Mouse (Mus musculus): ENCODE data around the gene Slc16a13. TPM values are rescaled to one million over a fixed set of nuclear protein-coding genes. Genes with fewer than 3 reads are reported as not detected.
A peak's percentile ranks its signal among the peaks of the same experiment; 100 is the strongest.
"Not testable (repeated sequence)": the region's sequence is repeated elsewhere in the genome, so short reads cannot be mapped to it uniquely, and the experiment has no call there.

The Slc16a13 gene
- total RNA-seq, 2 experiments from 2014 or later = 2.7 to 3.0 TPM

DNA sequence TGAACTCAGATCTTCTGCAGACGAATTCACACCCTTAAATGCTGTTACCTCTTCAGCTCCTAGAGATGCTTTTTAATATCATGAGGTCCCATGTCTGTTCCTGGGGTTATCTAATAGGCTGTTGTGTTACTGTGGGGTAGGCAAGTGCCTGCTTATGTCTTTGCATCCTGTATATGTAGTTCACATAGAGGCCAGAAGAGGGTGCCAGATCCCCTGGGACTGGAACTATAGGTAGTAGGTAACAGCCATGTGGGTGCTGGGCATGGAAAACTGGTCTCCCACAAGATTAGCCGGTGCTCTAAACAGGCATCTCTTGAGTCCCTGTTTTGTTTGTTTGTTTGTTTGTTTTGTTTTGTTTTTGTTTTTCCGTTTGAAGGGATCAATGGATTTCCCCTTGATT, 49.0 kb downstream of the Slc16a13 start:
- peak; percentile 37 to 55 for DNase-seq

DNA sequence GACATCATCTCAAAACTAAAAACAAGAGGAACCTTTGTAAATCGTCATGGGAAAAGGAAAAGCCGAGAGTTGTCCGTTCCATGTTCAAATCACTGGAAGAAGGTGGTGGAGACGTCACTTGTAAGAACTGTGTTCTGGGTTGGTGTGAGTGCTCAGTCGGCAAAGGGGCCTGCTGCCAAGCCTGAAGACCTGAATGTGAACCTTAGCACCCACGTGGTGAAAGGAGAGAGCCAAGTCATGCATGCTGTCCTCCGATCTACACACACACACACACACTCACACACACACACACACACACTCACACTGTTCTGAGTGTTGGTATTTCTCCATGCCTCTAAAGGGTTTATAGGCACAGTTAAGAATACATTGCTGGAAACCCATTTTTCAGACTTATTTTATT, 49.7 kb downstream of the Slc16a13 start:
- no peak for DNase-seq

DNA sequence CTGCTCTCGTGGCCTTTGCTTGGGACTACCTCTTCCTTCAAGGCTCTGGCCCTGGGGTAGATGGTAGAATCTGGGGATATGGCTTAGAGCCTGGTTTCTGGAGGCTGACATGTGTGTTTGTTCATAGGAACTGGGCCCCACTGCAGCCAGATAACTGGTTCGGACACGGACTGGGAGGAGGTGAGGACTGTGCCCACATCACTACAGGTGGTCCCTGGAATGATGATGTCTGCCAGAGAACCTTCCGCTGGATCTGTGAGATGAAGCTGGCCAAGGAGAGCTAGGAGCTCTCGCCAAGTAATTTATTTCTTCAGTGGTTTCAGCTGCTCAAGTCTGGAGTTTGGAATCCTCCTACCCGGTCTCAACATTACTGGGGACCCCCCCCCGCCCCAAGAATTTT, 50.6 kb downstream of the Slc16a13 start:
- DNase-seq = no peak

- not testable (repeated sequence) for DNase-seq
Measured at GRCm38 (mm10) chr11:70169471-70169870, 51.4 kb downstream of the Slc16a13 start.

GRCm38 (mm10) chr11:70168136-70168535, 52.7 kb downstream of the Slc16a13 start:
- DNase-seq = no peak

Small RNAs within 50 kb of the gene (microRNA-seq; reads per million reads assigned to microRNA genes)
- gene Mir195a (8,558 reads per million, percentile 93 among the genes with 10 or more reads in this experiment), gene Mir497 (not detected), gene Mir497b (not detected)

Other genes starting within 250 kb of the Slc16a13 start
- gene Ctdnep1, start 239.9 kb downstream of the Slc16a13 start, total RNA-seq (2021) = 100 to 1,000 TPM; 112 to 132 TPM
- gene Elp5, start 238.5 kb downstream of the Slc16a13 start, total RNA-seq (2021) = 10 to 100 TPM; 66.4 to 80.3 TPM
- 100 to 1,000 TPM; 421 to 450 TPM for gene Gabarap, start 229.9 kb downstream of the Slc16a13 start, total RNA-seq (2021)
- 10 to 100 TPM; 54.6 to 57.1 TPM for gene Phf23, start 225.3 kb downstream of the Slc16a13 start, total RNA-seq (2021)
- gene Dvl2, start 220.5 kb downstream of the Slc16a13 start, total RNA-seq (2021) = 10 to 100 TPM; 15.6 to 17.4 TPM
- 100 to 1,000 TPM; 543 to 557 TPM for gene Acadvl, start 205.7 kb downstream of the Slc16a13 start, total RNA-seq (2021)
- 10 to 100 TPM; 27.4 to 40.4 TPM for gene Dlg4, start 204.1 kb downstream of the Slc16a13 start, total RNA-seq (2021)
- gene Asgr1, start 167.0 kb downstream of the Slc16a13 start, total RNA-seq (2021) = under 1 TPM in 1 of 2 experiments, not detected in 1; 0.33 TPM
- 1 to 10 TPM in 1 of 2 experiments, under 1 TPM in 1; 0.60 to 2.1 TPM for gene Asgr2, start 128.4 kb downstream of the Slc16a13 start, total RNA-seq (2021)
- gene Mgl2, start 90.7 kb downstream of the Slc16a13 start, total RNA-seq (2021) = 1 to 10 TPM; 2.7 to 3.4 TPM
- 1 to 10 TPM; 2.4 to 6.5 TPM for gene Clec10a, start 64.9 kb downstream of the Slc16a13 start, total RNA-seq (2021)
- gene Slc16a11, start 8.3 kb downstream of the Slc16a13 start, total RNA-seq (2021) = under 1 TPM in 1 of 2 experiments, not detected in 1; 0.23 TPM
- 10 to 100 TPM; 10.7 to 18.9 TPM for gene Bcl6b, start 8.7 kb upstream of the Slc16a13 start, total RNA-seq (2021)
- 10 to 100 TPM; 38.6 to 61.4 TPM for gene 0610010K14Rik, start 16.9 kb upstream of the Slc16a13 start, total RNA-seq (2021)
- 1 to 10 TPM; 4.9 to 7.3 TPM for gene Gm21988, start 18.8 kb upstream of the Slc16a13 start, total RNA-seq (2021)
- gene Rnasek, start 18.8 kb upstream of the Slc16a13 start, total RNA-seq (2021) = 100 to 1,000 TPM; 224 to 245 TPM
- gene Alox12, start 34.3 kb upstream of the Slc16a13 start, total RNA-seq (2021) = 1 to 10 TPM; 1.2 to 1.8 TPM
- not detected for gene Alox12e, start 101.6 kb upstream of the Slc16a13 start, total RNA-seq (2021)
- 1 to 10 TPM; 1.9 to 6.0 TPM for gene Alox15, start 131.0 kb upstream of the Slc16a13 start, total RNA-seq (2021)
- gene Pelp1, start 189.0 kb upstream of the Slc16a13 start, total RNA-seq (2021) = 10 to 100 TPM; 24.6 to 26.0 TPM
- gene Arrb2, start 211.6 kb upstream of the Slc16a13 start, total RNA-seq (2021) = 10 to 100 TPM; 18.5 to 26.6 TPM
- gene Med11, start 230.9 kb upstream of the Slc16a13 start, total RNA-seq (2021) = 10 to 100 TPM; 20.3 to 24.4 TPM
- gene Zmynd15, start 238.4 kb upstream of the Slc16a13 start, total RNA-seq (2021) = 1 to 10 TPM; 1.4 to 1.8 TPM
- 1 to 10 TPM; 7.4 to 8.5 TPM for gene Cxcl16, start 238.9 kb upstream of the Slc16a13 start, total RNA-seq (2021)

All from adrenal gland, postnatal 36 days (tissue).